Mouse (Mus musculus) neural tube, embryonic 15.5 days (tissue): Measurements from ENCODE around the gene Ifitm2. TPM values are rescaled to one million over a fixed set of nuclear protein-coding genes. Genes with fewer than 3 reads are reported as not detected.

Source experiments
- ATAC-seq: fragments of 200-750 bp; cut with Nextera tagmentation; 2 replicates; pipeline ENCODE4 v1.8.0; 2017; ENCODE audit warnings: mild to moderate bottlenecking, moderate TSS enrichment, moderate library complexity; ENCODE audit not compliant: low FRiP score
- H3K27ac ChIP-seq: fragments of 300-500 bp; sonication (generic); replicated peaks from 2 replicates; pipeline ENCODE4 v1.5.1; 2015; ENCODE audit warnings: mild to moderate bottlenecking, inconsistent platforms
- H3K27me3 ChIP-seq: fragments of 300-500 bp; sonication (generic); replicated peaks from 2 replicates; pipeline ENCODE4 v1.6.1; 2015; ENCODE audit warnings: inconsistent platforms
- H3K36me3 ChIP-seq: fragments of 300-500 bp; sonication (generic); 2 replicates; pipeline ENCODE4 v1.6.1; 2015; ENCODE audit warnings: inconsistent platforms
- H3K4me1 ChIP-seq: fragments of 300-500 bp; sonication (generic); 2 replicates; pipeline ENCODE4 v1.6.1; 2015; ENCODE audit warnings: inconsistent platforms
- H3K4me2 ChIP-seq: fragments of 300-500 bp; sonication (generic); 2 replicates; pipeline ENCODE4 v1.6.1; 2015; ENCODE audit warnings: inconsistent platforms, mild to moderate bottlenecking, moderate library complexity
- H3K4me3 ChIP-seq: fragments of 300-500 bp; sonication (generic); replicated peaks from 2 replicates; pipeline ENCODE4 v1.5.1; 2015; ENCODE audit warnings: mild to moderate bottlenecking, inconsistent platforms
- H3K9ac ChIP-seq: fragments of 300-500 bp; sonication (generic); replicated peaks from 2 replicates; pipeline ENCODE4 v1.6.1; 2015; ENCODE audit warnings: mild to moderate bottlenecking, inconsistent platforms
- H3K9me3 ChIP-seq: fragments of 300-500 bp; sonication (generic); replicated peaks from 2 replicates; pipeline ENCODE4 v1.6.1; 2016; ENCODE audit warnings: inconsistent platforms
- WGBS: fragments of 180-500 bp; shearing (Covaris S2); methylation state at CpG from one replicate; pipeline ENCODE4 v1.1.7; 2015; ENCODE audit warnings: mixed read lengths; 5-methylcytosine and 5-hydroxymethylcytosine counted together
- polyA plus RNA-seq: library from polyadenylated mRNA; unstranded; fragments of >200 nt; fragmentation: Nextera tagmentation; extraction: Ambion mirVana; gene quantifications from 2 replicates; pipeline ENCODE4 v1.2.1, GENCODE M21; 2015

The Ifitm2 gene
- polyA plus RNA-seq, 1 experiment from 2014 or later, result 197 TPM

DNA sequence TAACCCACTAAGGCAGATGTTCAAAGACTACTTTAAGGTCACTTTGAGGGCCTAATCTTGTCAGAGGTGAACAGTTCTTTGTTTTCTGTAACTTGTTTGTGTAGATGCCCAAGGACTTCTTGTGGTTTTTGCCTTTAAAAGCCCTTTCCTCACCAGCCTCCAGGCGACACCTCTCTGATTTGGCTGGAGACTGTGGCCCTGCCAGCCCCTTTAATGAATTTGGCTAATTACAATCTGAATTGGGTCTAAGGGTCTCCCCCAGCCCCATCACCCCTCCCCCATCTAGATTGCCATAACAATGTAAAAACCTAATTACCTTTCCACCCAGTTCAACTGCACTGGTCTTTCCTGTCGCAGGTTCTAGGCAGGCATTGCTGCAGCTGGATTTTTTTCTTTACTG lies 6.9 kb upstream of the Ifitm2 start:
- 47% methylated on average over 2 of the region's 2 CpGs for WGBS
- H3K27me3 ChIP-seq, result no peaks in the 10 kb centered on the region

DNA sequence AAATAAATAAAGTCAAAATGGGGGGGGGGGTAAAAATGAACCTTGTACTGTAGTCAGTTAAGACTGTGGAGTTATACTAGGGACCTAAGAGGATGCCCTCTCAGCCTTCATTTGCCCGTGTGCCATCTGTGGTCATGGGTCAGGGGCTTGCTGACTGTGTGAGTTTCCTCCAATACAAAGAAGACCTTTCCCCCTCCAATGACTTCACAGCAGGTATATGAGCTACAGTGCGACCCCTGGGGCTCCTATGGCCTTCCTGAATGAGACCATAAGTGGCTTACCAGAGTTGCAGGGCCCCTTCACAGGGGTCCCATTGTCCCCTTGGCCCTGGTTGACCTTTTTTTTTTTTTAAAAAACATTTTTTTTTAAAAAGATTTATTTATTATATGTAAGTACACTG lies 5.6 kb upstream of the Ifitm2 start:
- peaks cover 5% of the 10 kb centered on the region; the same call in 1 of the 2 replicates for H3K4me1 ChIP-seq
- H3K9ac ChIP-seq, result no peak overlapping the region
- no peak overlapping the region for H3K27ac ChIP-seq
- no peak overlapping the region for H3K4me3 ChIP-seq
- no peak for ATAC-seq
- no peaks in the 10 kb centered on the region for H3K27me3 ChIP-seq
- WGBS, result 49% methylated on average over 2 of the region's 2 CpGs
- H3K9me3 ChIP-seq, result no peaks in the 10 kb centered on the region
- H3K36me3 ChIP-seq, result no peaks in the 10 kb centered on the region
- H3K4me2 ChIP-seq, result no peak overlapping the region

More for the DNA sequence above, 6.9 kb upstream of the Ifitm2 start:
- Histone ChIP-seq H3K9me3 (no peaks in the 10 kb centered on the region), H3K27ac (no peak overlapping the region), H3K9ac (no peak overlapping the region), H3K4me1 (peaks cover 5% of the 10 kb centered on the region; the same call in 1 of the 2 replicates), H3K4me2 (no peak overlapping the region), H3K36me3 (no peaks in the 10 kb centered on the region), H3K4me3 (no peak overlapping the region)
- ATAC-seq, result no peak

DNA sequence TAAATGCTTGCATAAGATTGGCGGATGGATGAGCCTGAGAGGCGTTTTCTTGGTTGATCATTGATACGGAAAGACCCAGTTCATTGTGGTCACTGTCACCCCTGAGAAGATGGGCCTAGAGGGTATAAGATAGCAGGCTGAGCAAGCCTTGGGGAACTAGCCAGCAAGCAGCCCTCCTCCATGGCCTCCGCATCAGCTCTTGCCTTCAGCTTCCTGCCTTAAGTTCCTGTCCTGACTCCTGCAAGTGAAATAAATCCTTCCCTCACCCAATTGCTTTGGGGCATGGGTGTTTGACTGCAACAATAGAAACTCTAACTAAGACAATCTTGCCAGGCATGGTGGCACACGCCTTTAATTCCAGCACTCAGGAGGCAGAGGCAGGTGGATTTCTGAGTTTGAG lies 4.2 kb upstream of the Ifitm2 start:
- Histone ChIP-seq H3K9ac (no peak overlapping the region), H3K4me3 (no peak overlapping the region)
- 48% methylated on average over 5 of the region's 5 CpGs for WGBS

DNA sequence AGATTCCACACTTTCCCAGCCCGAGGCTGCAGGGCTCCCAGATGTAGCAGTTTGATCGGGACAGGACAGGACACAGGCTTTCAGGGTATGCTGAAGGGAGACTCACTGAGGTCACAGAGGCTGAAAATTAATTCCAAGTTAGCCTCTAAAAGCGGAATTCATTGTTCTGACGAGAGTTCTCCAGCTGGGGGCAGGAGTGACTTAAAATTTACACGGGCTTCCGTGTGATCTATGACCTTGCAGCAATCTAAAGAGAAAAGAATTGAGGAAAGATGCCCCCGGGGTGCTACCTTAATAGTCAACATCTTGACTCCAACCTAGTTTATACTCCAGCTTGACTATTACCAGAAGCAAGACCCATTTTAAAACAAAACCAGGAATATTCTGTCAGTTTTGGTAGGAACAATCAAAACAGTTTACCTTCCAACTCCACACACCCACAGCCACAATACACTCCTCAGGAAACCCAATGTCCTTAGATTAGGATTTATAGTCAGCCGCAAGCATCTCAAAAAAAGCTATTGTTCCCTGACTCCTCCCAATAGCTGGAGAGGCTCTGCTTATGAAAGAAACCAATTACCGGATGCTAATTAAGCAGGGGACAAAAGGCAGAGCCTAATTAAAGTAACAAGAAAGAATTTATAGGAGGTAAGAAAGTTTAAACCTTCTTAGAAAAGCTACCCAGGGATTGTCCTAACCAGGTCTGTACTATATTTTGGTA lies 3.6 kb upstream of the Ifitm2 start:
- peaks cover 9% of the 10 kb centered on the region; the same call in 1 of the 2 replicates for H3K4me1 ChIP-seq
- H3K9me3 ChIP-seq, result no peaks in the 10 kb centered on the region
- 2% methylated on average over 9 of the region's 9 CpGs for WGBS
- no peak overlapping the region for H3K9ac ChIP-seq
- H3K4me2 ChIP-seq, result no peak overlapping the region
- H3K27ac ChIP-seq, result no peak overlapping the region
- H3K27me3 ChIP-seq, result no peaks in the 10 kb centered on the region
- H3K4me3 ChIP-seq, result no peak overlapping the region
- ATAC-seq, result no peak
- H3K36me3 ChIP-seq, result no peaks in the 10 kb centered on the region

More for the DNA sequence above, 4.2 kb upstream of the Ifitm2 start:
- no peak overlapping the region for H3K27ac ChIP-seq
- H3K27me3 ChIP-seq, result no peaks in the 10 kb centered on the region
- no peak overlapping the region for H3K4me2 ChIP-seq
- H3K9me3 ChIP-seq, result no peaks in the 10 kb centered on the region
- no peaks in the 10 kb centered on the region for H3K36me3 ChIP-seq
- no peak for ATAC-seq
- H3K4me1 ChIP-seq, result peaks cover 5% of the 10 kb centered on the region; the same call in 1 of the 2 replicates

DNA sequence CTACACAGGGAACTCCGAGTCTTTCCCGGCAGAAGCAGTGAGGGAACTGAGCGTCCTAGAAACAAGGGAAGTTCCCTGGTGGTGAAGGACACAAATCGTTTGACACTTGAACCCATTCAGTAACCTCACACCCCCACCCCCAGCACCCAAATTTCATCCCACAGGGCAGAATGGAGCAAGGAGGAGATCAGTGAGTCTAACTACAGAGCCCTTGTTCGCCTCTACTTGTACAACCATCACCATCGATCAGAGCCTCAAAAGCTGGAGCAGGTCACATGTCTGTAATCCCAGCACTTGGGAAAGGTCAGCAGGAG lies 726 bp upstream of the Ifitm2 start:
- Histone ChIP-seq H3K27ac (0 out of 2 replicates have a peak overlapping the region, but pooled peaks have one; percentile 55), H3K9ac (no peak overlapping the region), H3K36me3 (no peaks in the 10 kb centered on the region), H3K4me2 (no peak overlapping the region), H3K27me3 (no peaks in the 10 kb centered on the region), H3K9me3 (no peaks in the 10 kb centered on the region), H3K4me3 (no peak overlapping the region), H3K4me1 (peaks cover 14% of the 10 kb centered on the region; the same call in 1 of the 2 replicates)
- WGBS, result 61% methylated on average over 6 of the region's 6 CpGs
- ATAC-seq, result no peak

DNA sequence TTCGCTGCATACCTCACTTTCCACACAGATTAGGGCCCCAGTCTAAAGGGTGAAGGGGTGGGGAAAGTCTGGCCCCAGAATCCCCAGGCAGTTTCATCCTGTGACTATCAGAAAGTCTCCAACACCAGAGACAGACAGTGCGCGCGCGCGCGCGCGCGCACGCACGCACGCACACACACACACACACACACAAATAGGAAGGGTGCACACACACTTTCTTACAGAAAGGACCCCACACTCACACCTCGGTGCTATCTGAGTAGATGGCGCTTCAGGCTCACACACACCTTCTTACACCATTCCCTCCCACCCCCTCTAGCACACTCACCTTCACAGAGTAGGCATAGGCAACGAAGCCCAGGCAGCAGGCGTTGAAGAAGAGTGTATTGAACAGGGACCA lies 445 bp downstream of the Ifitm2 start:
- Histone ChIP-seq H3K4me2 (peak overlapping the region; percentile 54), H3K36me3 (no peaks in the 10 kb centered on the region), H3K4me1 (peaks cover 24% of the 10 kb centered on the region), H3K9ac (peak overlapping the region; percentile 18; the same call in 1 of the 2 replicates), H3K27me3 (no peaks in the 10 kb centered on the region), H3K27ac (peak overlapping the region; percentile 35; the same call in 1 of the 2 replicates), H3K9me3 (no peaks in the 10 kb centered on the region), H3K4me3 (peak overlapping the region; percentile 33)
- WGBS, result 11% methylated on average over 17 of the region's 17 CpGs
- ATAC-seq, result peak; percentile 53

DNA sequence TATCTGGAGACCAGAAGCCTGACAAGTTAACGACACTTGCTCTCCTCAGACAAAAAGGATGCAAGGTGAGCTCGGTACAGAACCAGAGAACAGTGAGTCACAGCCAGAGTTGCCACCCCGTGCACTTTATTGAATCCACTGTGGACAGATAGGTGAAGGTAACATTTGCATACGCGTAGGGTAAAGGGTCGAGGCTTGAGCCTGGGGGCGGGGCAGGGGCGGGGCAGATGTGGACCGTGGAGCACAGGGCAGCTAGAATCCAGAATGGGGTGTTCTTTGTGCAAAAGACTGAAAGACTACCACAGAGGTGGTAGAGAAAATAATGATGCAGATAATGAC lies 1.1 kb downstream of the Ifitm2 start:
- Histone ChIP-seq H3K27me3 (no peaks in the 10 kb centered on the region), H3K4me2 (peak overlapping the region; percentile 54), H3K27ac (no peak overlapping the region), H3K4me3 (peak overlapping the region; percentile 33), H3K36me3 (no peaks in the 10 kb centered on the region), H3K9ac (no peak overlapping the region), H3K4me1 (peaks cover 24% of the 10 kb centered on the region), H3K9me3 (no peaks in the 10 kb centered on the region)
- ATAC-seq, result no peak
- WGBS, result 15% methylated on average over 9 of the region's 9 CpGs

DNA sequence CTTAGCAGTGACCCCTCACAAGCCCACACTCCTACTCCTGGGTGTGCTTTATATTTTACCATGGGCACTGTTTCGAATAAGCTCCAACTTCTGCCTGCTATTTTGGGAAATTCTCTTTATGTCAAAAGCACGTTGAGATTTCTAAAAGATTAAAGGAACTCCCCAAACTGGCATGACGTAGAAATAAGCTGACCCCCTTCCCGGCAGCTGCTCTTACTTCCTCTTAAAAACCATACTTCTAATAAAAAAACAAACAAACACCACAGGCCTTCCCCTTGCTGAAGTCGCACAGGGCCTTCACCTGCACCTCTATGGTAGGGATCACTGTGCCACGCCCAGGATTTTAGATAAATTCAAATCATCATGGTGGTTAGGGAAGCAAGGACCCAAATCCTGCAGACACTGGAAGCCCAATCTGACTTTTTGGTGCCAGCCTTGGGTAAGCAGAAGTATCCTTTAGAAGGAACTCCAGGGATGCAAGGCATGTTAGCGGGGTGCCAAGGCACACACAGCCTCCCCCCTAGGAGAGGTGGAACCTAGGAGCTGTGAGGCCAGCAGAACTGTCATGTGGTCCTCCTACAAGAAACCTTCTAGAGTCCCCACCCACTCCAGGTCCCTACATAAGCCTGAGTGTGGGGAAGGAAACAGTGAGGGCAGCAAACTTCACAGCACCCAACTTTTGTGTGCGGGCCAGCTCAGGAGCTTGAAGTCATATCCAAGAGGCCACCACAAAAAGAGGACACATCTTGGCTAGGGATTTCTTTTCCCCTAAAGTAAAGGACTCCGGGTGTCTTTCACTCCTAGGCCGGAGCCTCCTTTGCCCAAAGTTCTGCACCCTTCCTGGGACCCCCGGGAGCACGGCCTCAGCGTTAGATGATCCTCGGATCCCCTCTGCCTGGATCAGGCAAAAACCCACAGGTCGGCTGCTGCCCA lies 1.7 kb downstream of the Ifitm2 start:
- 76% methylated on average over 15 of the region's 15 CpGs for WGBS
- Histone ChIP-seq H3K4me2 (peak overlapping the region; percentile 54), H3K9me3 (no peaks in the 10 kb centered on the region), H3K36me3 (no peaks in the 10 kb centered on the region), H3K27ac (no peak overlapping the region), H3K27me3 (no peaks in the 10 kb centered on the region), H3K9ac (no peak overlapping the region), H3K4me3 (peak overlapping the region; percentile 33), H3K4me1 (peaks cover 21% of the 10 kb centered on the region)
- ATAC-seq, result no peak

DNA sequence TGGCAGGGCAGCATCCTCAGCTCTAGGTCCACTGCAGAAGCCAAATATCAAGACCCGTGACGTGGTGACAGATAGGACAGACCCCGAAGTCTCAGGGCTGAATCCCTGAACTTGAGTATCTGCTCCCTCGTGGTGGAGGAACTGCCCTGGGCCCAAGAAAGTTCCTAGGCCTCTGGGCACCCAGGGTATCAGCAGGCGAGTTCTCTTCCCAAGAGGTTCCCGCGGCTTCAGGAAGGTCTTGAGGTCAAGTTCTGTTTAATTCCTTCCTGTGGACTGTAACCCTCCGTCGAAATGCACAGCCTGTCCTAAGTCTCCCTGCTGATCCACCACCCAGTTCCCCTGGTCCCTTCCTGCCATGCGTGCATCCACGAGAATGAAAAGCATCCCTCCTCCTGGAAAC lies 2.7 kb downstream of the Ifitm2 start:
- Histone ChIP-seq H3K4me2 (no peak overlapping the region), H3K27ac (no peak overlapping the region), H3K9ac (no peak overlapping the region), H3K9me3 (no peaks in the 10 kb centered on the region), H3K4me3 (no peak overlapping the region), H3K27me3 (no peaks in the 10 kb centered on the region), H3K4me1 (peaks cover 18% of the 10 kb centered on the region; the same call in 1 of the 2 replicates), H3K36me3 (no peaks in the 10 kb centered on the region)
- WGBS, result 87% methylated on average over 11 of the region's 11 CpGs
- ATAC-seq, result no peak

DNA sequence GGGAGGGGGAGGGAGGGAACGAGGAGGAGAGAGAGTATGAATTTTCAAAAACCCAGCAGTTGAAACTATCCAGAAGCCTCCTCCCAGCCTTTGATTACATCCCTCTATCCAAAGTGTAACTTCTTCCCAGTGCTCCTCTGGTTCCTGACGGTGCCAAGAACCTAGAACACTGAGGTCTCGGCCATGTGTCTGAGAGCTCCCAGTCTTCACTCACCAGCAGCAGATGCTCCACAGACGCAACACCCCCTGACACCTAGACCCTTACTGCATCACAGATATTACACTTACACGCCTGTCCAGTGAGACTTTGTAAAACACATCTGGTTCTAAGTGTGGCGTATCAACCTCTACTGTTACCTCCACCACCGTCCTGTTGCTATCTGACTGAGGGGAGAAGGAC lies 3.3 kb downstream of the Ifitm2 start:
- no peak overlapping the region for H3K4me3 ChIP-seq
- no peak overlapping the region for H3K27ac ChIP-seq
- no peak for ATAC-seq
- 83% methylated on average over 7 of the region's 7 CpGs for WGBS
- H3K36me3 ChIP-seq, result no peaks in the 10 kb centered on the region
- no peaks in the 10 kb centered on the region for H3K27me3 ChIP-seq
- no peak overlapping the region for H3K4me2 ChIP-seq
- peaks cover 18% of the 10 kb centered on the region; the same call in 1 of the 2 replicates for H3K4me1 ChIP-seq
- no peaks in the 10 kb centered on the region for H3K9me3 ChIP-seq
- no peak overlapping the region for H3K9ac ChIP-seq

DNA sequence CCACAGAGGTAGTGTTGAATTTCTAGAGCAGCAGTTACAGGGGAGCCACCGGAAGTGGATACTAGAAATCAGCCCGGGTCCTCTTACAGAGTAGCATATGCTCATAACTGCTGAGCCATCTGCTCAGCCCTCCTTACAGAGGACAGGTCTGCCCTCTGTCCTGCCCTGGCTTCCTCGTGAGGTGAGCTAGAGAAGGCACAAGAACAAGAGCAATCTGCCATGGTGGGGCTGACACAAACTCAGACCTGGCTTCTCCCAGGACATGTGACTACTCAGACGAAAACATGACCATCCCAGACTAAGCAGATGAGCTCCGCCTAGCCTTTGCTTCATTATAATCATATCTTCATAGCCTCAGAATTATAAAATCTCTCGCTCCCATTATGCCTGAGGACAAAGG lies 4.0 kb downstream of the Ifitm2 start:
- Histone ChIP-seq H3K36me3 (no peaks in the 10 kb centered on the region), H3K27me3 (no peaks in the 10 kb centered on the region), H3K4me3 (no peak overlapping the region), H3K9ac (no peak overlapping the region), H3K4me1 (peaks cover 18% of the 10 kb centered on the region; the same call in 1 of the 2 replicates), H3K9me3 (no peaks in the 10 kb centered on the region), H3K4me2 (no peak overlapping the region), H3K27ac (no peak overlapping the region)
- WGBS, result 78% methylated on average over 6 of the region's 6 CpGs
- no peak for ATAC-seq

DNA sequence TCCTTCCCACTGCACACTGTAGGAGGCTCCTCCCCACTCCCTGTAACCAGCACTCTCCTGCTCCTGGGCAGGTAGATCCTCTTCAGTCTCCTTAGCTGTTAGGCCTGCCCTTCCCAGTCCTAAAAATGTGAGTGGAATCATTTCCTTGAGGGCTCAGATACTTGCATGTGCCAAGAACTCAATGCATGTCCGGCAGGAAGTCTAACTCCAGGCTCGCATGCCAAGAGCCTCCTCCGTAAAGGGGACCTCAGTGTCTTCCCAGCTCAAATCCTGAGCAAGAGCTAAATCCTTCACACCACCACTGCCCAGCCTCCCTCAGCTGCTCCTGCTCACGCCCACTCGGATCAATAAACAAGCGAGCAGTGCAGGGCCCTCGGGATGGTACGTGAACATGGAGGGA lies 4.7 kb downstream of the Ifitm2 start:
- Histone ChIP-seq H3K9ac (no peak overlapping the region), H3K27me3 (no peaks in the 10 kb centered on the region), H3K36me3 (no peaks in the 10 kb centered on the region), H3K4me2 (no peak overlapping the region), H3K4me3 (no peak overlapping the region), H3K9me3 (no peaks in the 10 kb centered on the region), H3K4me1 (peaks cover 18% of the 10 kb centered on the region; the same call in 1 of the 2 replicates), H3K27ac (no peak overlapping the region; the same call in 1 of the 2 replicates)
- WGBS, result 43% methylated on average over 8 of the region's 8 CpGs
- no peak for ATAC-seq
